Mouse (Mus musculus) kidney, adult 9 months (tissue): Measurements from ENCODE around the gene Tenm2.

Source experiments
- DNase-seq: peaks from one replicate; pipeline ENCODE4 v3.0.0; 2022

The Tenm2 gene

GRCm38 (mm10) chr11:37235914-37236600 lies at the start of gene Tenm2:
Tenm2 (minus strand) TSS chr11:37235964.
- no peak for DNase-seq

- no peak for DNase-seq
These were observed 49.4 kb upstream of the Tenm2 start for GRCm38 (mm10) chr11:37285186-37285585.

GRCm38 (mm10) chr11:37248796-37249195 lies 13.0 kb upstream of the Tenm2 start:
- no peak for DNase-seq

- DNase-seq: no peak
These were observed 1.4 kb upstream of the Tenm2 start for GRCm38 (mm10) chr11:37237096-37237725.

- no peak for DNase-seq
These were observed 878 bp upstream of the Tenm2 start for GRCm38 (mm10) chr11:37236601-37237083.

- DNase-seq: no peak
These were observed 556 bp downstream of the Tenm2 start for GRCm38 (mm10) chr11:37235021-37235795.

- DNase-seq: no peak
These were observed 8.4 kb downstream of the Tenm2 start for GRCm38 (mm10) chr11:37227404-37227803.

- no peak for DNase-seq
These were observed 8.8 kb downstream of the Tenm2 start for GRCm38 (mm10) chr11:37226943-37227342.

- DNase-seq: no peak
These were observed 13.0 kb downstream of the Tenm2 start for GRCm38 (mm10) chr11:37222737-37223136.

- DNase-seq: no peak
These were observed 13.7 kb downstream of the Tenm2 start for GRCm38 (mm10) chr11:37222056-37222455.

- no peak for DNase-seq
These were observed 14.8 kb downstream of the Tenm2 start for GRCm38 (mm10) chr11:37220921-37221320.

GRCm38 (mm10) chr11:37186132-37186531 lies 49.6 kb downstream of the Tenm2 start:
- peak; percentile 44 for DNase-seq

GRCm38 (mm10) chr11:37177426-37177825 lies 58.3 kb downstream of the Tenm2 start:
- DNase-seq: no peak

GRCm38 (mm10) chr11:37153933-37154880 lies 81.6 kb downstream of the Tenm2 start:
- no peak for DNase-seq

GRCm38 (mm10) chr11:37153382-37153781 lies 82.4 kb downstream of the Tenm2 start:
- DNase-seq: no peak

- no peak for DNase-seq
These were observed 85.8 kb downstream of the Tenm2 start for GRCm38 (mm10) chr11:37150011-37150410.

GRCm38 (mm10) chr11:37143996-37144395 lies 91.8 kb downstream of the Tenm2 start:
- no peak for DNase-seq

GRCm38 (mm10) chr11:37143478-37143877 lies 92.3 kb downstream of the Tenm2 start:
- no peak for DNase-seq

- DNase-seq: no peak
These were observed 106.9 kb downstream of the Tenm2 start for GRCm38 (mm10) chr11:37128893-37129292.

GRCm38 (mm10) chr11:37118058-37118457 lies 117.7 kb downstream of the Tenm2 start:
- no peak for DNase-seq

- DNase-seq: no peak
These were observed 120.6 kb downstream of the Tenm2 start for GRCm38 (mm10) chr11:37115188-37115587.

- DNase-seq: no peak
These were observed 128.7 kb downstream of the Tenm2 start for GRCm38 (mm10) chr11:37107069-37107468.
